Mouse (Mus musculus): ENCODE data around the gene Pcif1. TPM values are rescaled to one million over a fixed set of nuclear protein-coding genes. Genes with fewer than 3 reads are reported as not detected.

Gene Pcif1
- polyA plus RNA-seq, 1 experiment from 2014 or later, result 69.6 TPM

- Histone ChIP-seq H3K9ac (ENCODE audit: low read length) (no peak overlapping the region), H3K9me3 (replicated peaks; ENCODE audit: control insufficient read depth, low read length) (no peaks in the 10 kb centered on the region), H3K27me3 (ENCODE audit: control insufficient read depth, insufficient read depth, low read length) (no peaks in the 10 kb centered on the region), H3K36me3 (ENCODE audit: control insufficient read depth, insufficient read depth, low read length) (peaks cover 56% of the 10 kb centered on the region), H3K27ac (ENCODE audit: low read length) (no peak overlapping the region), H3K4me1 (ENCODE audit: control insufficient read depth, insufficient read depth, low read length) (0 out of 2 replicates have a peak, but pooled peaks cover 3% of the 10 kb centered on the region), H3K4me3 (replicated peaks; ENCODE audit: low read length) (no peak overlapping the region), H3K4me2 (ENCODE audit: low read depth, low read length) (no peak overlapping the region)
- ATAC-seq (ENCODE audit: insufficient read depth, low FRiP score), result no peak
- 78% methylated on average over 12 of the region's 12 CpGs for WGBS
These were observed 9.9 kb downstream of the Pcif1 start for GRCm38 (mm10) chr2:164888996-164889395.

- Histone ChIP-seq H3K4me2 (ENCODE audit: low read depth, low read length) (no peak overlapping the region), H3K4me3 (replicated peaks; ENCODE audit: low read length) (no peak overlapping the region), H3K36me3 (ENCODE audit: control insufficient read depth, insufficient read depth, low read length) (peaks cover 65% of the 10 kb centered on the region), H3K4me1 (ENCODE audit: control insufficient read depth, insufficient read depth, low read length) (0 out of 2 replicates have a peak, but pooled peaks cover 3% of the 10 kb centered on the region), H3K27ac (ENCODE audit: low read length) (no peak overlapping the region), H3K9me3 (replicated peaks; ENCODE audit: control insufficient read depth, low read length) (no peaks in the 10 kb centered on the region), H3K9ac (ENCODE audit: low read length) (no peak overlapping the region), H3K27me3 (ENCODE audit: control insufficient read depth, insufficient read depth, low read length) (no peaks in the 10 kb centered on the region)
- WGBS, result 67% methylated on average over 2 of the region's 2 CpGs
- no peak for ATAC-seq (ENCODE audit: insufficient read depth, low FRiP score)
These were observed 10.9 kb downstream of the Pcif1 start for GRCm38 (mm10) chr2:164889960-164890359.

GRCm38 (mm10) chr2:164890411-164891049 is 11.4 kb downstream of the Pcif1 start:
- H3K4me2 ChIP-seq (ENCODE audit: low read depth, low read length), result no peak overlapping the region
- 90% methylated on average over 23 of the region's 24 CpGs for WGBS
- no peak overlapping the region for H3K27ac ChIP-seq (ENCODE audit: low read length)
- no peak overlapping the region for H3K4me3 ChIP-seq (replicated peaks; ENCODE audit: low read length)
- ATAC-seq (ENCODE audit: insufficient read depth, low FRiP score), result no peak
- peaks cover 67% of the 10 kb centered on the region for H3K36me3 ChIP-seq (ENCODE audit: control insufficient read depth, insufficient read depth, low read length)
- no peak overlapping the region for H3K9ac ChIP-seq (ENCODE audit: low read length)
- H3K9me3 ChIP-seq (replicated peaks; ENCODE audit: control insufficient read depth, low read length), result no peaks in the 10 kb centered on the region
- 0 out of 2 replicates have a peak, but pooled peaks cover 3% of the 10 kb centered on the region for H3K4me1 ChIP-seq (ENCODE audit: control insufficient read depth, insufficient read depth, low read length)
- no peaks in the 10 kb centered on the region for H3K27me3 ChIP-seq (ENCODE audit: control insufficient read depth, insufficient read depth, low read length)

GRCm38 (mm10) chr2:164891056-164891834 is 12.1 kb downstream of the Pcif1 start:
- no peak for ATAC-seq (ENCODE audit: insufficient read depth, low FRiP score)
- Histone ChIP-seq H3K9me3 (replicated peaks; ENCODE audit: control insufficient read depth, low read length) (no peaks in the 10 kb centered on the region), H3K4me3 (replicated peaks; ENCODE audit: low read length) (no peak overlapping the region), H3K27me3 (ENCODE audit: control insufficient read depth, insufficient read depth, low read length) (no peaks in the 10 kb centered on the region), H3K36me3 (ENCODE audit: control insufficient read depth, insufficient read depth, low read length) (peaks cover 66% of the 10 kb centered on the region), H3K27ac (ENCODE audit: low read length) (no peak overlapping the region), H3K4me1 (ENCODE audit: control insufficient read depth, insufficient read depth, low read length) (no peaks in the 10 kb centered on the region), H3K4me2 (ENCODE audit: low read depth, low read length) (no peak overlapping the region), H3K9ac (ENCODE audit: low read length) (no peak overlapping the region)
- WGBS, result 72% methylated on average over 13 of the region's 13 CpGs

- WGBS, result 87% methylated on average over 15 of the region's 15 CpGs
- Histone ChIP-seq H3K4me1 (ENCODE audit: control insufficient read depth, insufficient read depth, low read length) (no peaks in the 10 kb centered on the region), H3K4me3 (replicated peaks; ENCODE audit: low read length) (no peak overlapping the region), H3K36me3 (ENCODE audit: control insufficient read depth, insufficient read depth, low read length) (peaks cover 63% of the 10 kb centered on the region), H3K27ac (ENCODE audit: low read length) (no peak overlapping the region), H3K4me2 (ENCODE audit: low read depth, low read length) (no peak overlapping the region), H3K9me3 (replicated peaks; ENCODE audit: control insufficient read depth, low read length) (no peaks in the 10 kb centered on the region), H3K27me3 (ENCODE audit: control insufficient read depth, insufficient read depth, low read length) (no peaks in the 10 kb centered on the region), H3K9ac (ENCODE audit: low read length) (no peak overlapping the region)
- no peak for ATAC-seq (ENCODE audit: insufficient read depth, low FRiP score)
These were observed 13.0 kb downstream of the Pcif1 start for GRCm38 (mm10) chr2:164891908-164892695.

- Histone ChIP-seq H3K9ac (ENCODE audit: low read length) (no peak overlapping the region), H3K27ac (ENCODE audit: low read length) (no peak overlapping the region), H3K36me3 (ENCODE audit: control insufficient read depth, insufficient read depth, low read length) (peaks cover 59% of the 10 kb centered on the region), H3K4me3 (replicated peaks; ENCODE audit: low read length) (no peak overlapping the region), H3K4me1 (ENCODE audit: control insufficient read depth, insufficient read depth, low read length) (no peaks in the 10 kb centered on the region), H3K4me2 (ENCODE audit: low read depth, low read length) (no peak overlapping the region), H3K9me3 (replicated peaks; ENCODE audit: control insufficient read depth, low read length) (no peaks in the 10 kb centered on the region), H3K27me3 (ENCODE audit: control insufficient read depth, insufficient read depth, low read length) (no peaks in the 10 kb centered on the region)
- WGBS, result 93% methylated on average over 6 of the region's 6 CpGs
- ATAC-seq (ENCODE audit: insufficient read depth, low FRiP score), result no peak
These were observed 13.7 kb downstream of the Pcif1 start for GRCm38 (mm10) chr2:164892696-164893216.

GRCm38 (mm10) chr2:164894048-164894447 is 14.9 kb downstream of the Pcif1 start:
- no peak overlapping the region for H3K4me3 ChIP-seq (replicated peaks; ENCODE audit: low read length)

GRCm38 (mm10) chr2:164894644-164895043 is 15.5 kb downstream of the Pcif1 start:
- no peak overlapping the region for H3K27ac ChIP-seq (ENCODE audit: low read length)

More at GRCm38 (mm10) chr2:164894048-164894447, 14.9 kb downstream of the Pcif1 start:
- Histone ChIP-seq H3K27ac (ENCODE audit: low read length) (no peak overlapping the region), H3K4me2 (ENCODE audit: low read depth, low read length) (no peak overlapping the region), H3K4me1 (ENCODE audit: control insufficient read depth, insufficient read depth, low read length) (no peaks in the 10 kb centered on the region), H3K36me3 (ENCODE audit: control insufficient read depth, insufficient read depth, low read length) (peaks cover 59% of the 10 kb centered on the region), H3K9ac (ENCODE audit: low read length) (no peak overlapping the region), H3K27me3 (ENCODE audit: control insufficient read depth, insufficient read depth, low read length) (no peaks in the 10 kb centered on the region), H3K9me3 (replicated peaks; ENCODE audit: control insufficient read depth, low read length) (no peaks in the 10 kb centered on the region)
- ATAC-seq (ENCODE audit: insufficient read depth, low FRiP score), result no peak
- WGBS, result 67% methylated on average over 5 of the region's 5 CpGs

More at GRCm38 (mm10) chr2:164894644-164895043, 15.5 kb downstream of the Pcif1 start:
- Histone ChIP-seq H3K9ac (ENCODE audit: low read length) (no peak overlapping the region), H3K36me3 (ENCODE audit: control insufficient read depth, insufficient read depth, low read length) (peaks cover 59% of the 10 kb centered on the region), H3K27me3 (ENCODE audit: control insufficient read depth, insufficient read depth, low read length) (no peaks in the 10 kb centered on the region), H3K4me2 (ENCODE audit: low read depth, low read length) (no peak overlapping the region), H3K4me1 (ENCODE audit: control insufficient read depth, insufficient read depth, low read length) (no peaks in the 10 kb centered on the region), H3K4me3 (replicated peaks; ENCODE audit: low read length) (no peak overlapping the region), H3K9me3 (replicated peaks; ENCODE audit: control insufficient read depth, low read length) (no peaks in the 10 kb centered on the region)
- no peak for ATAC-seq (ENCODE audit: insufficient read depth, low FRiP score)
- whole genome bisulfite sequencing, result 68% methylated on average over 1 of the region's 1 CpGs

Measured in stomach, embryonic 16.5 days (tissue).